Mouse (Mus musculus) MEL (cell line): ENCODE results near the gene Sdr42e1. TPM values are rescaled to one million over a fixed set of nuclear protein-coding genes. Genes with fewer than 3 reads are reported as not detected.

ENCODE experiments used
- DNase-seq: peaks from one replicate; pipeline ENCODE4 v3.0.0; 2011; ENCODE audit warnings: low read depth, low spot score
- H3K27ac ChIP-seq: 2 replicates; pipeline ENCODE4 v1.5.1; 2012; ENCODE audit warnings: low read depth, mild to moderate bottlenecking, control low read depth, low read length, moderate library complexity; ENCODE audit not compliant: control insufficient read depth
- H3K27me3 ChIP-seq, 2 experiments: fragments of 150-350 bp in 1 of 2; sonication (generic) in 1 of 2; 2 replicates each; pipeline ENCODE4 v1.6.1; 2012; ENCODE audit warnings: low read length in 2 of 2, mild to moderate bottlenecking in 2 of 2, improper control_type of control experiment in 1 of 2, moderate library complexity in 1 of 2; ENCODE audit not compliant: insufficient read depth in 2 of 2, control insufficient read depth in 1 of 2
- H3K36me3 ChIP-seq, 2 experiments: 2 replicates each; pipeline ENCODE4 v1.6.1; 2012 to 2014; ENCODE audit warnings: low read length in 2 of 2, improper control_type of control experiment in 1 of 2, inconsistent platforms in 1 of 2, mild to moderate bottlenecking in 1 of 2; ENCODE audit not compliant: insufficient read depth in 2 of 2, control insufficient read depth in 1 of 2
- H3K4me1 ChIP-seq, 2 experiments: fragments of 150-350 bp in 1 of 2; sonication (generic) in 1 of 2; 2 replicates each; pipeline ENCODE4 v1.6.1; 2012; ENCODE audit warnings: low read length in 2 of 2, improper control_type of control experiment in 1 of 2, mild to moderate bottlenecking in 1 of 2; ENCODE audit not compliant: insufficient read depth in 2 of 2, control insufficient read depth in 1 of 2
- H3K4me3 ChIP-seq, 2 experiments: fragments of 150-350 bp in 1 of 2; sonication (generic) in 1 of 2; 2 replicates each; pipeline ENCODE4 v1.5.1; 2012; ENCODE audit warnings: low read depth in 2 of 2, low read length in 2 of 2, mild to moderate bottlenecking in 2 of 2, moderate library complexity in 2 of 2, control low read depth in 1 of 2, improper control_type of control experiment in 1 of 2; ENCODE audit not compliant: control insufficient read depth in 1 of 2, insufficient read depth in 1 of 2
- H3K79me2 ChIP-seq: 2 replicates; pipeline ENCODE4 v1.6.1; 2012; ENCODE audit warnings: mild to moderate bottlenecking, low read length, moderate library complexity; ENCODE audit not compliant: control insufficient read depth, poor library complexity, insufficient read depth
- H3K9ac ChIP-seq: 2 replicates; pipeline ENCODE4 v1.6.1; 2012; ENCODE audit warnings: low read depth, mild to moderate bottlenecking, control low read depth, low read length, moderate library complexity; ENCODE audit not compliant: control insufficient read depth, poor library complexity, severe bottlenecking
- H3K9me3 ChIP-seq: fragments of 150-350 bp; sonication (generic); replicated peaks from 2 replicates; pipeline ENCODE4 v1.6.1; 2012; ENCODE audit warnings: mild to moderate bottlenecking, low read length, improper control_type of control experiment, moderate library complexity; ENCODE audit not compliant: insufficient read depth
- BHLHE40 ChIP-seq: IDR thresholded peaks from 2 replicates; pipeline ENCODE4 v1.6.1; 2012; ENCODE audit warnings: low read depth, mild to moderate bottlenecking, inconsistent platforms, low read length, improper control_type of control experiment, borderline replicate concordance
- CHD1 ChIP-seq: IDR thresholded peaks from 2 replicates; pipeline ENCODE4 v1.6.1; 2012; ENCODE audit warnings: low read depth, mild to moderate bottlenecking, inconsistent platforms, low read length, improper control_type of control experiment
- CHD2 ChIP-seq: IDR thresholded peaks from 2 replicates; pipeline ENCODE4 v1.6.1; 2011; ENCODE audit warnings: low read length, improper control_type of control experiment
- CTCF ChIP-seq, 3 experiments: IDR thresholded peaks in 2 of 3; conservative IDR thresholded peaks in 1 of 3; 2 replicates each; pipeline ENCODE4 v1.5.1; 2011 to 2012; ENCODE audit warnings: low read length in 3 of 3, low read depth in 2 of 3, mild to moderate bottlenecking in 2 of 3, improper control_type of control experiment in 1 of 3, inconsistent platforms in 1 of 3, mixed read lengths in 1 of 3, moderate library complexity in 1 of 3; ENCODE audit not compliant: control insufficient read depth in 1 of 3, insufficient read depth in 1 of 3, poor library complexity in 1 of 3, severe bottlenecking in 1 of 3
- E2F4 ChIP-seq: IDR thresholded peaks from 2 replicates; pipeline ENCODE4 v1.6.1; 2011; ENCODE audit warnings: low read depth, low read length, improper control_type of control experiment, borderline replicate concordance
- ELF1 ChIP-seq: IDR thresholded peaks from 2 replicates; pipeline ENCODE4 v1.6.1; 2014; ENCODE audit warnings: low read depth, mild to moderate bottlenecking, inconsistent platforms, low read length, improper control_type of control experiment, moderate library complexity
- EP300 ChIP-seq, 2 experiments: IDR thresholded peaks; 2 replicates each; pipeline ENCODE4 v1.6.1; 2011; ENCODE audit warnings: improper control_type of control experiment in 2 of 2, low read length in 2 of 2, low read depth in 1 of 2, mild to moderate bottlenecking in 1 of 2
- GABPA ChIP-seq: IDR thresholded peaks from 2 replicates; pipeline ENCODE4 v1.6.1; 2012; ENCODE audit warnings: low read depth, mild to moderate bottlenecking, inconsistent platforms, low read length, improper control_type of control experiment, moderate library complexity
- GATA1 ChIP-seq: IDR thresholded peaks from 2 replicates; pipeline ENCODE4 v1.6.1; 2011; ENCODE audit warnings: low read depth, low read length, improper control_type of control experiment
- HCFC1 ChIP-seq: IDR thresholded peaks from 2 replicates; pipeline ENCODE4 v1.6.1; 2012; ENCODE audit warnings: low read depth, mild to moderate bottlenecking, inconsistent platforms, low read length, improper control_type of control experiment, moderate library complexity
- JUND ChIP-seq: IDR thresholded peaks from 2 replicates; pipeline ENCODE4 v1.6.1; 2011; ENCODE audit warnings: low read depth, mild to moderate bottlenecking, improper control_type of control experiment, low read length
- MAFK ChIP-seq: IDR thresholded peaks from 2 replicates; pipeline ENCODE4 v1.6.1; 2011; ENCODE audit warnings: low read depth, mild to moderate bottlenecking, low read length, improper control_type of control experiment, borderline replicate concordance
- MXI1 ChIP-seq: IDR thresholded peaks from 2 replicates; pipeline ENCODE4 v1.6.1; 2011; ENCODE audit warnings: mild to moderate bottlenecking, low read depth, low read length, improper control_type of control experiment
- NELFE ChIP-seq: IDR thresholded peaks from 2 replicates; pipeline ENCODE4 v1.6.1; 2011; ENCODE audit warnings: low read depth, low read length, improper control_type of control experiment
- POLR2AphosphoS2 ChIP-seq: IDR thresholded peaks from 2 replicates; pipeline ENCODE4 v1.6.1; 2011; ENCODE audit warnings: low read length, improper control_type of control experiment
- POLR2AphosphoS5 ChIP-seq: IDR thresholded peaks from 2 replicates; pipeline ENCODE4 v1.6.1; 2012; ENCODE audit warnings: low read depth, borderline replicate concordance, mild to moderate bottlenecking, inconsistent platforms, low read length, moderate library complexity, mixed read lengths
- TAL1 ChIP-seq: IDR thresholded peaks from 2 replicates; pipeline ENCODE4 v1.6.1; 2012; ENCODE audit warnings: mild to moderate bottlenecking, inconsistent platforms, low read length, moderate library complexity, mixed read lengths
- TBP ChIP-seq: IDR thresholded peaks from 2 replicates; pipeline ENCODE4 v1.8.0; 2011; ENCODE audit warnings: low read depth, low read length, improper control_type of control experiment
- TCF12 ChIP-seq: IDR thresholded peaks from 2 replicates; pipeline ENCODE4 v1.6.1; 2014; ENCODE audit warnings: low read depth, mild to moderate bottlenecking, inconsistent platforms, low read length, improper control_type of control experiment, moderate library complexity
- UBTF ChIP-seq: IDR thresholded peaks from 2 replicates; pipeline ENCODE4 v1.6.1; 2012; ENCODE audit warnings: low read depth, mild to moderate bottlenecking, inconsistent platforms, low read length, improper control_type of control experiment, moderate library complexity, borderline replicate concordance; ENCODE audit not compliant: insufficient read depth
- ZKSCAN1 ChIP-seq: IDR thresholded peaks from 2 replicates; pipeline ENCODE4 v1.6.1; 2012; ENCODE audit warnings: low read depth, mild to moderate bottlenecking, inconsistent platforms, low read length, improper control_type of control experiment, moderate library complexity
- ZMIZ1 ChIP-seq: IDR thresholded peaks from 2 replicates; pipeline ENCODE4 v1.6.1; 2012; ENCODE audit warnings: low read depth, mild to moderate bottlenecking, inconsistent platforms, low read length, improper control_type of control experiment, moderate library complexity
- ZNF384 ChIP-seq: IDR thresholded peaks from 2 replicates; pipeline ENCODE4 v1.6.1; 2012; ENCODE audit warnings: low read depth, mild to moderate bottlenecking, inconsistent platforms, low read length, improper control_type of control experiment
- polyA plus RNA-seq, 2 experiments: library from polyadenylated mRNA; stranded (reverse) in 1 of 2; unstranded in 1 of 2; fragments of >175 nt in 1 of 2; fragments of >200 nt in 1 of 2; gene quantifications; 2 replicates each; pipeline versions ENCODE4 v1.2.1 to v1.2.4; 2012; ENCODE audit warnings: low replicate concordance in 2 of 2, low read depth in 1 of 2; ENCODE audit not compliant: insufficient read length in 2 of 2, insufficient read depth in 1 of 2, missing spikeins in 1 of 2
- total RNA-seq: library from RNA; depleted of rRNA; stranded (reverse); fragments of 300-350 nt; gene quantifications from 2 replicates; pipeline ENCODE4 v1.2.3, GENCODE M21; 2012

Sdr42e1 gene
- total and polyA plus RNA-seq, 3 experiments, result not detected

GRCm38 (mm10) chr8:117658990-117659389, 14.5 kb downstream of the Sdr42e1 start:
- TF ChIP-seq TAL1 (no peak), ZKSCAN1 (no peak), EP300 (IDR thresholded peaks at IDR 0.05; ENCODE audit: low read depth in 1 of 2, low read length in 2 of 2) (no peak), E2F4 (no peak), UBTF (no peak), ZNF384 (no peak), CHD2 (no peak), MAFK (no peak), CTCF (IDR thresholded peaks at IDR 0.05 in 2 of 3, conservative IDR thresholded peaks at IDR 0.05 in 1 of 3; ENCODE audit: control insufficient read depth in 1 of 3, insufficient read depth in 1 of 3, low read depth in 2 of 3, low read length in 3 of 3, poor library complexity in 1 of 3, severe bottlenecking in 1 of 3) (no peak), POLR2AphosphoS5 (no peak), TCF12 (no peak), CHD1 (no peak), GABPA (no peak)
- TF ChIP-seq, all 39 proteins: peak for 0

DNA sequence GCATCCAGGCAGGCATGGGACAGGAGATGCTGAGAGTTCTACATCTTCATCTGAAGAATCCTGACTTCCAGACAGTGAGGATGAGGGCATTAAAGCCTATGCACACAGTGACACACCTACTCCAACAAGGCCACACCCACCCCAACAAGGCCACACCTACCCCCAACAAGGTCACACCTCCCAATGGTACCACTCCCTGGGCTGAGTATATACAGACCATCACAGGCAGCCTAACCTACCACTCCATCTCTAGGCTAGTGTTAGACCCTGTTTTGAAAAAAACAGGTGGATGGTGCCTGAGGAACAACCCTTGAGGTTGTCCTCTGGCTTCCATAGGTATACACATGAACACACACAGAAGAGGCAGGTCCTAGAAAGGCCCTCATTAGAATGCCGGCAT, 21.2 kb downstream of the Sdr42e1 start:
- H3K9ac ChIP-seq, result no peak overlapping the region
- no peaks in the 10 kb centered on the region for H3K36me3 ChIP-seq
- no peak for TF ChIP-seq TAL1
- TF ChIP-seq POLR2AphosphoS2, result no peak
- no peak for TF ChIP-seq HCFC1
- TF ChIP-seq ZNF384, result no peak
- no peak for TF ChIP-seq GATA1
- TF ChIP-seq E2F4, result no peak
- no peak for TF ChIP-seq ELF1
- TF ChIP-seq NELFE, result no peak
- no peak for TF ChIP-seq CHD1
- no peak for TF ChIP-seq JUND
- TF ChIP-seq MXI1, result no peak
- TF ChIP-seq UBTF, result no peak
- no peak for TF ChIP-seq GABPA
- TF ChIP-seq BHLHE40, result no peak
- no peak for TF ChIP-seq TBP
- TF ChIP-seq ZMIZ1, result no peak
- no peaks in the 10 kb centered on the region for H3K27me3 ChIP-seq
- H3K4me1 ChIP-seq, result no peaks in the 10 kb centered on the region
- no peaks in the 10 kb centered on the region for H3K9me3 ChIP-seq
- H3K79me2 ChIP-seq, result no peaks in the 10 kb centered on the region
- DNase-seq, result no peak
- no peak overlapping the region for H3K4me3 ChIP-seq
- no peak overlapping the region for H3K27ac ChIP-seq

More at GRCm38 (mm10) chr8:117658990-117659389, 14.5 kb downstream of the Sdr42e1 start:
- H3K36me3 ChIP-seq, result no peaks in the 10 kb centered on the region
- no peak overlapping the region for H3K4me3 ChIP-seq
- H3K27me3 ChIP-seq, result no peaks in the 10 kb centered on the region
- no peak overlapping the region for H3K27ac ChIP-seq
- no peaks in the 10 kb centered on the region for H3K4me1 ChIP-seq
- no peak overlapping the region for H3K9ac ChIP-seq
- H3K9me3 ChIP-seq, result no peaks in the 10 kb centered on the region
- no peak for DNase-seq
- no peaks in the 10 kb centered on the region for H3K79me2 ChIP-seq
